Mouse (Mus musculus) layer of hippocampus, adult 9-10 months (tissue): ENCODE results near the gene Arhgef16.

Experiments used
- DNase-seq: peaks from one replicate; pipeline ENCODE4 v3.0.0; 2022; ENCODE audit warnings: low spot score

Arhgef16 gene

DNA sequence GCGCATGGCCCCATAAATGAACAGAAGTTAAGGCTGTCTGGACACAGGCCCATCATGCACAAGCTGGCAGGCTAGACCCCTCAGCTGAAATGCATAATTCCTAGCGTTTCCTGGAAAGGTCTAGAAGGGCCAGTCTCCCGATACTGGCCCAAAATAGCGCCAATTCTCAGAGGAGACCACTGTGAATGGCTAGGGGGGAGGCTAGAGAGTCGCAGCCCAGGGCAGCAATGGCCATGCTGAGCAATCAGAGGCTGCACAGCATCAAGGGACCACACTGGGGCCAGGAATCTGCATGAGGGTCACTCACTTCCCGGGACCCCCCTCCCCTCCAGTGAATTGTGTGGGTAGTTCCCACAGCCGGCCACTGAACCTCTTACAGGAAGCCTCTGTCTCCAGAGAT is 17.8 kb downstream of the Arhgef16 start:
- DNase-seq: no peak

DNA sequence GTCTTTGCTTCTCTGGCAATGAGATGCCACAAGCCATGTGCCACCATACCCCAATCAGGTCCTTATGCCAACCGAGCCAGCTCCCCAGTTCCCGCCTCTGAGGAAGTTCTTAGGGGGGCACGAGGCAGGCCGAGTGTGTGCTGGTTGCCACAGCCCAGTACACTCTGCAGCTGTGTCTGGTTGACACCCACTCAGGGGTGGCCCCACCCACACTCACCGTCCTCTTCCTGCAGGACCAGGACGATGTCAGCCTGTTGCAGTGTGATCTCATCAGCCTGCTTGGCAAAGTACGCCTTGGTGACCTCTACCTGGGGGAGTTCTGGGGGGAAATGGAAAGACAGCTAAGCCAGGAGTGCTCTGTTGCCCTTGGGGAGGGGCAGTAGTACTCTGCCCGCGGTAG is 22.0 kb downstream of the Arhgef16 start:
- no peak for DNase-seq

DNA sequence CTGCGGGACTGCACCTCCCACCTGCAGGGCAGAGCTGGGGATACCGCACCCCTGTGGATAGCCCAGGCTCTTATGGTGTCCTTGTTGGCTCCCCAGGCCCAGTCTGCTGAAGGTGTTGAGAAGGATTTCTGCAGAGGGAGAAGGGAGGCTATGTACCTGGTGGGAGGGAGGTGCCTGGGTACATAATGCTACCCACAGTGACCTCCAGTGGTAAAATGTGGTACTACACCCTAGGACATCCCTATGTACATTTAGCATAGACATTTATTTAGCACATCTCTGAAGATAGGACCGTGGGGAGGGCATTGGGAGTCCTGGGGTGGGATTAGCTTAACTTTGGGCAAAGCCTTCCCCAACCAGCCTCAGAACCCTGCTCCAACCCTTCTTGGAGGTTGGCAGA is 28.5 kb downstream of the Arhgef16 start:
- peak; percentile 47 for DNase-seq

DNA sequence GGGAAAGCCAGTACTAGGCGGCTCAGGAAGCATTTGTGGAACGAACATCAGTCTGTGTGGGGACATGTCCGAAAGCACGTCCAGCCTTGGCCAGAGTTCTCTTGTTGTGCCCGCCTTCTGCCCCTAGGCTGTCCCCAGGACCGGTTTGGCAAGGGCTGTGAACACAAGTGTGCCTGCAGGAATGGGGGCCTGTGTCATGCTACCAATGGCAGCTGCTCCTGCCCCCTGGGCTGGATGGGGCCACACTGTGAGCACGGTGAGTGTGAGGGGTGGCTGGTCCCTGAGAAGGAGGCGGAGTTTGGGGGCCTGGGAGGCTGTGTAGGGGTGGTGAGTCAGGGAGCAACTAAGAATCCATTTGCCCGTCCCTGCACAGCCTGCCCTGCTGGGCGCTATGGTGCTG is 32.0 kb downstream of the Arhgef16 start:
- DNase-seq: no peak

DNA sequence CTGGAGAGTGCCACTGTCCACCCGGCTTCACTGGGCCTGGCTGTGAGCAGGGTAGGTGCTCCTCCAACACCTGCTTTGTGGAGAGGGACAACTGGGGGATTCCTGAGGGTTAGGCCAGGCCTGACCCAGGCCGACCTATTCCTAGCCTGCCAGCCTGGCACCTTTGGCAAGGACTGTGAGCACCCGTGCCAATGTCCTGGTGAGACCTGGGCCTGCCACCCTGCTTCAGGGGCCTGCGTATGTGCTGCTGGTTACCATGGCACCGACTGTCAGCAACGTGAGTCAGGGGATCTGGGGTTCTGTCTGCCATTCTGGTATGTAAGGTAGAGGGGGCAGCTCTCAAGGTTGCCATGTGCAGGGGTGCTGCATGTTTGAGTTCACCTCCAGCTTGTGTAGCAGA is 34.0 kb downstream of the Arhgef16 start:
- no peak for DNase-seq

DNA sequence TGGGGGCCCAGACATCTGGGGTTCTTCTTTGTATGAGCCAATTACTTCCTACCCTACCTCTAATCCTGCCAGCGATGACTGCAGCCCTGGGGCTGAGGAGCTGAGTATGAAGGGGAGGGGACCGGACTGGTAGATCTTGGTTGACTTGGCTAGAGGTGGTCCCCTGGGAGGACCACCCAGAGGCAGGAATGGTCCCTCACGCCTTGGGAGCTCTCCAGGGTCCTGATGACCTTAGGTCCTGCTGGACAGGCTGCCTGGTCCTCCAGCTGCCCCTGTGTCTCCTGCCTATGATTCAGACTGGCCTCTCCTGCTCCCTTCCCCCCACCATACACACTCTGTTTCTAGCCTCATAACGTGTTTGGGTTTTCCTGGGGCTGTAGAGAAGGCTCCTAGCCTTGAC is 39.4 kb downstream of the Arhgef16 start:
- DNase-seq: no peak

DNA sequence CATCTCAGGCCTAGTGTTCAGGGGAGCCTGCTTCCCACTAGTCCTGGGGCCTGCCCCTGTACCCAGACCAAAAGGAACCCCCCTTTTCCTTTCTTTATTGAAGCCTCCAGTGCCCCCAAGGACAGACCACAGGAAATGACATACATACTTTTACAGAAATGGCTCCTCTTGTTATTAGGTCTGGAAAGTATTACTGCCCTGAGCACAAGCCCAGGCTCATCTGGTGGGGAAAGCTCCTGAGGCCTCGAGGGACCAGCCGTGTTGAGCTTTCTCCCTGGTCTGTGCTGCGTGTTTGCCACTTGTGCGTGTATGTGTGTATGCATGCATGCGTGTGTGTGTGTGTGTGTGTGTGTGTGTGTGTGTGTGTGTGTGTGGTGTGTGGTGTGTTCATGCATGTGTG is 40.7 kb downstream of the Arhgef16 start:
- DNase-seq: no peak

DNA sequence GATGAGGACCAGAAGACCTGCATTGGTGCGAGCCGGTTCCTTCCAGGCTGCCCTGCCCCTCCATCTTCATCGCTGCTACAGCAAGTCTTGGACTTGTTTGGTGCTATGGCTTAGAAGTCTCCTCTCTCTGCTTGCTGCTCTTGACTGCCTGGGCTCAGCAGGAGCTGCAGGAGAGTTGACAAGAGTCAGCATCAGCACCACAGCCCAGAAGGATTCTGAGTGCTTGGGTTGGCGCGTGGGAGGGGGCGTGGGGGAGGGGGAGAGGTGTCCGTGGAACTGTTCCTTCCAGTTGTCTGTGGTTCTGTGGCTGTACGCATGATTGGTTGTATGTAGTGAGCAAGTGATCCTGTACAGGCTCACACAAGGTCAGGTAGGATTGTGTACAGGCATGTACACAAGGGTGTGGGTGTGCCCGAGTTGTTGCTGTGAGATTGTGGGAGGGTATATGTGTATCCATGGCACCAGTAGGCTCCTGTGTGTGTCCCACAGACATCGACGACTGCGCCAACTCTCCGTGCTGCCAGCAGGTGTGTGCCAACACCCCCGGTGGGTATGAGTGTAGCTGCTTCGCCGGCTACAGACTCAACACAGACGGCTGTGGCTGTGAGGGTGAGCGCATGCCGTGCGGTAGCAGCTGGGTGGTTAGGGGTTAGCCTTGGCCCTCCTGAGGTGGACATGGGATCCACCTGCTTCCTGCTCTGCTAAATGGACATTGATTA is 48.8 kb downstream of the Arhgef16 start:
- DNase-seq: peak; percentile 25

DNA sequence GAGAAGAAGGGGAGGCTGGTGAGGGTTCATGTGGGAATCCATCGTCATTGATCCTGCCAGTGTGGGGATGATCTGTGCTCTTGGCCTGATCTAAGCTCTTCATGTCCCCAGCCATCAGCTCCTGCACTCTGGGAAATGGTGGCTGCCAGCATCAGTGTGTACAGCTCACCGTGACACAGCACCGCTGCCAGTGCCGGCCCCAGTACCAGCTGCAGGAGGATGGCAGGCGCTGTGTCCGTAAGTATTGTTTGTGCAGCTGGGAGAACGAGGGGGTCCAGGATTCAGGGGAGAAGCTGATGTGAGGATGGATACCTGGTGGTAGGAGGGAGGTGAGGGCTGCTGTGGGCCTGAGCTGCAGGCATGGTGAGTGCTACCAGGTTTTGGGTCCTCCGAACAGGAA is 52.2 kb downstream of the Arhgef16 start:
- DNase-seq: no peak

DNA sequence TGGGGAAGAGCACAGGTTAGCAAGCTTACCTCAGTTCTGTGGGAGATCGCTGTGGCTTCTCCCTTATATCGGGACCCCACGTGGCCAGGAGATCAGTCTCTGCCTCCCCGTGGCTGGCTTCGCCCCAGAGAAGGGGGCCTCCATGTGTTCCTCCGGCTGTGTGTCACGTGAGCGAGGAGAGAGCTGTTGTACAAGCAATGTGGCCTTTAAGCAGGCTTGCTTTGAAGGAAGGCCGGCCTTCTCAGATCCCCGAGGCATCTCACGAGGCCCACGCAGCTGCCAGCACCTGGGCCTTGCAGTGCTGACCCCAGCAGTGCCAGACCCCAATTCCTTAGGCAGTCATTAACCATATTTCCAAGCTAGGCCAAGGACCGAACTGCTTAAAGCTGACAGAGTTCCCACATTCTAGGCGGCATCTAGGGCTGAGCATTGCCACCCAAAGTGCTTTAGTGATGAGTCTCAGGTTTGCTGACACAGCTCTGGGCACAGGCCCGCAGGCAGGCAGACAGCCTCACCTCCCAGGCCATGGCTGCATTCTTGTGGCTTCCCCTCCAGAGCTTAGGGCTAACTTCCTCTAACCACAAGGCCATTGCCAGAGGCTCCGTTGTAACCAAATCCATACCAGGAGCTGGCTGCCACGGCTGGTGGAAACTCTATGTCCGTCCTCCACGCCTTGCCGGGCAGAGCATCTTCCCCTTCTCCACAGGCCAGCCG is 53.2 kb downstream of the Arhgef16 start:
- no peak for DNase-seq

DNA sequence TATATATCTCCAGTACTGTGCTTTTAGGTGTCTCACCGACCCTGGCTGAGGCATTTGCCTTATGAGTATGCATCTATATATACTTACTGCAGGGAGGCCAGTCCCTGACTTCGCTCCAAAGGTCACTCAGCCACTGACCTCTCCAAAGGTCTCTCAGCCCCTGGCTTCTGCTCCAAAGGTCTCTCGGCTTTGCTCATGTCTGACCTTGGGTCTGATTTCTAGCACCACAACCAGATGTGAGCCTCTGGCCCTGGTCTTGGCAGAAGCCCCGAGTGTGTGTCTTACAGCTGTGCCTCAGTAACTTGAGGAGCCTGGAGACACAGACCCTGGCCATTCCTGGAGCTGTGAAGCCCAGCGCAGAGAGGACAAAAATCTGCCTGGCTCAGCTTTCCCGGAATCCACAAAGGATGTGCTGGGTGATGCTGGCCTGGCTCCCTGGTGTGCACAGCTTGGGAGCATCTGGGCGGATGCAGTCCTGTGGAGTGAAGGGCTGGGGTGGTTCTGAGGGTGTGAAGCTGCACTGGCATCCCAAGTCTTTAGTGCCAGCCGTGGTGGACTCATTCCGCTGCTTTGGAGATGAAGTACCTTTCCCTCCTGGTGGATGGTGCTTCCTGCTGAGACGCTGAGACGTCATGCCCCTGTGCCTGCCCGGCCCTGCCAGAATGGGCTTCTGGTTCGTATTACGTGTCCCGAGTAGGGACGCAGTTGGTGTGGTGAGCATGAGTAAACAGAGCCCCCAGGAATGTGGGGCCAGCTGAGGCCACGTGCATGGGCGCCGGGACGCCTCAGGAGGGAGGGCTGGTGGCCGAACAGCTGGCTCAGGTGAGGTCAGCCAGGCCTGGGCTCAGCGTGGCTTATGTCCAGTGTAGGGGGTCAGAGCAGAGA is 54.0 kb downstream of the Arhgef16 start:
- DNase-seq: no peak

DNA sequence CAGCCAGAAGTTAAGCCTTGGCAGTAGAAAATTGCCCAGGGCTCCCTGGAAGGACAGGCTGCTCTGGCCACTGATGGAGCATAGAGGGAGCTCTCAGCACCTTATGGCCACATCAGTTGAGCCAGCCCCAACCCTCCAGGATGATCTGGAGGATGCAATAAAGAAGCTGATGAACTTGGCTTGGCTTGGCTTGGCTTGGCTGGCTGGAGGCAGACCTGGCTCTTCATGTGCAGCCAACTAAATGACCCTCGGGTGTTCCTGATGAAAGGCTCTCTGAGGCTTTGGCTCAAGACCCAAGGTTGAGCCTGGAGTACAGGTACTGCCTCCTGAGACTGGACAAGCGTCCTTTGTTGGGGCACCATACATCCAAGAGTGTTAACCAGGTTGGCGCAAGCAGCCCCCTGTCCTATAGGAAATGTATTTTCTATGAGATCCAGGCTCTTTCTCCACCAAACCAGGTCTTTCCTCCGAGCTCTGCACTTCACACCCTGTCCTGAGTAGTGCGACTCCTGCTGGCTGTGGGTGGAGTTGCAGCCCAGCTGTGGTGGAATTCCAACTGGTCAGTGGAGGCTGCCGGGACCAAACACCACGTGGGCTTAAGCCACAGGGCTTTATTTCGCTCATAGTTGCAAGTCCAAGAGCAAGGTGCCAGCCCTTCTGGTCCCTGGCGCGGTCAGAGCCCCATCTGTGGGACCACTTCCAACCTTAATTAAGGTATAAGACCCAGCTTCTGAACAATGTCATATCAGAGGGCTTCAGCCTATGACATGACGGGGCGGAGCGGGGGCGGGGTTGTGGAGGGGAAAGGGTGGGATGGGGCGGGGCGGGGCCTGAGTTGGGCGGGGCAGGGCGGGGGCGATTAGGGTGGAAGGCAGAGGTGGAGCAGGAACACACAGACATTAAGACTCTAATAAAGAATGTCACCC is 55.1 kb downstream of the Arhgef16 start:
- DNase-seq: no peak

DNA sequence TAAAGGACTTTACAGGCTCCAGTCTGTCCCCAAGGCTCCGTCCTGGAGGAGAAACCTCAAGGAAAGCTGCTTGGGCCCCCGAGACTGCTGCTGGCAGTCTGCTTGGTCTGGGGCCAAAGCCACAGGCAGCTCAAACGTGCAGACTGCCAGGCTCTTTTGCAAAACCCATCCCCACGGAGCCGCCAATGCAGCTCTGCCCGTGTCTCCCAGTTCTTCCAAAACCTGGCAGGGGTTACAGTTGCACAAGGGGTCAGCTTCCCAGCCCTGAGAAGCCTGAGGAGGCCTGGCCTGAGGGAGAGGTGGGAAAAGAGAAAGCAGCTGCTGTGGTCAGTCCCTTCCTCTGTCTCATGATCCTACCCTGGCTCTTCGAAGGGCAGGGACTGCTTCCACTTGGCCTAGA is 56.1 kb downstream of the Arhgef16 start:
- DNase-seq: no peak

DNA sequence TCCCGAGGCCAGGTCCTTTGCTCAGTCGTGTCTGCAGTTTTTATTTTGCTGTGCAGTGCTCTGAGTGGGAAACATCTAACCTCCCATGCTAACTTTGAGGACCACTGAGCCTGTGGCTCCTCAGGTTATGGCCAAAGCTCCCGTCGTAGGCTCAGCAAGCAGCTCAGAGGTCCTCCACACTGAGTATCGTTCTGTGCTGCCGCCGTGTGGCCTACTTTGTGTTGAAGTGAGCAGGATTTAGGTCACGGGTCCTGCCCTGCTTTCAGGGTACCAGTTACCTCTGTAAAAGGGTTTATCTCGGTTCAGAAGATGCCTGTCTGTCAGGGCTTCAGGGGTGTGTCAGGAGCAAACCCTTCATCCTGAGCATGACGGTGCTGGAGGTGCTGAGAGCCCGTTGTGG is 60.9 kb downstream of the Arhgef16 start:
- no peak for DNase-seq

DNA sequence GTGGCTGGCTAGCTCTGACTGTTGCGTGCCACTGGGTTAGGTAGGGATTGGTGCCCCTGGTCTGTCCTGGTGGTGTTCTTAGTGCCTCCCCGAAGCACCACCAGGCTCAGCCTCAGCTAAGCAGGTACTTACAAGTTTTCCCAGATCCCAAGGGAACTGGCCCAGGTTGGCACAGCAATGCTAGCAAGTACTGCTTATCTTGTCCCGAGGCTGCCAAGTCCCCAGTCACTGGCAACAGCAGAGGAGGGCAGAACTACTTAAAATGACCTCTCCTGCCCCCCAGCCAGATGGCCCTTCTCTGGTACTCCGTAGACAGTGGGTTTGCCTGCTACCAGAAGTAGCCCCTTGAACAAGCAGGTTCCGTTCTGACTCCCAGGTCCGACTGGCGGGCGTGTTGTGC is 62.3 kb downstream of the Arhgef16 start:
- no peak for DNase-seq

DNA sequence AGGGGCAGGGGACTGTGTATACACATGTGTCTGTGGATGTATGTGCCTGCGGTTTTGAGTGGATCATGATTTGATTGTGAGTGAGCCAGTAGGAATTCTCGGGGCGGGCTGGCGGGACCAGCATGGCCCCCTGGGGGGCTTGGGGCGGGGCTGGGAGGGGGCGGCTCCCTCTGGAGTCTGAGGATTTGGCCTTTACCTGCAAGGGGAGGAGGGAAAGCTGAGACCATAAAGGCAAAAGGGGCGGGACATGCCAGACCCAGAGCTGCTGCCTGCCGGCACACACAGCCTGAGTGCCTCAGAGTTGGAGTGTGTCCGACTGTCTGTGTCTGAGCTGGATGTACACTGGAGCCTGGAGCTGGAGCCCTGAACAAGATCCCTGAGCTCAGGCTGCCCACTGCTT is 64.2 kb downstream of the Arhgef16 start:
- DNase-seq: no peak

DNA sequence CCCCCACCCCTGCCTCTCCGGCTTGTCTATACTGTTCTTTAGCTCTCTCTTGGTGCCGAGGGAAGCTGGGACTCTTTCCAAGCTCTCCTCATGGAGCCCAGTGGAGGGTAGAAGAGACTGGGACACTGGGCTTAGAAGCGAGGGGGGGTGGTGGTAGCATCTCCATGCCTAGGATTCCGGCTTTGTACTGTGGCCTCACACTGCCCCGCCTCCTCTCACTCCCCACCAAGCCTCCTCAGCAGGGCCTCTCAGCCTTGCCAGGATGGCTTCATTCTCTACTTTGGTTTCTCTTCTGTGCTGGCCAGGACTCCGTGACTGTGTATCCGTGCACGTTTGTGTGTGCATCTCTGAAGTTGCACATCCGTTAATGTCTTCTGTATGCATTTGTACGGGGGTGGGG is 64.6 kb downstream of the Arhgef16 start:
- no peak for DNase-seq

DNA sequence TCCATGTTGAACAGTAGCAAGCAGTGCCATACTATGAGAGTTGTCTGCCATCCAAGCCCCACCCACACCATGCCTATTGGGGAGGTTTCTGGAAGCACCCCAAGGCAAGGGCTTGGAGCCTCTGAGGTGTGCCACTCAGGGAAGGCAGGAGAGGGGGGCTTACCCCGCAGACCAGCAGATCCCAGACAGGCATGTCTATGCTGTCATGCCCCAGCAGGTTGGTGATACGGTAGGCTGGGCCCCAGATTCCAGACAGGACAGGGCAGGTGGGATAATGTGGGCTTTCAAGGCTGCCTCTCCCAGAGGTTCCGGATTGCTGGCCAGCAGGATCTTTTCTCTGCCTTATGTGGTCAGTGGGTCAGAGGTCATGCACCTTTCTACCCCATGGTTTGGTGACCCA is 65.5 kb downstream of the Arhgef16 start:
- no peak for DNase-seq

DNA sequence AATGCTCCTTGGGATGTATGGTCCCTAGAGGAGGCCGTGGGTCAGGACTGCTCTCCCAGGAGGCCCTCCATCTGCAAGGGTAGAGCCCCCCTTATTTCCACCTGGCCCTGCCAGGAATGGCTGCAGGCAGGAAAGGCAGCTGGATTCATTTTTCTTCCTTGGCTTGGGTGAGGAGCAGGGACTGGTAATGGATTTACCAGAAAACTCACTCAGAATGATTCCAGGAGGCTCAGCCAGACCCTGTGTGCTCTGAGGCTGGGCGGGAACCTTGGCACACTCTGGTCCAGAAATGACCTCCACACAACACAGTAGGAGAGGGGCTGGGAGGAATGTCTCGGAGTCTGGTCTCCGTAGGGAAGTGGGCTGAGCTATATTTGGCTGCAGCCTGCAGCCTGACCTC is 69.2 kb downstream of the Arhgef16 start:
- no peak for DNase-seq

DNA sequence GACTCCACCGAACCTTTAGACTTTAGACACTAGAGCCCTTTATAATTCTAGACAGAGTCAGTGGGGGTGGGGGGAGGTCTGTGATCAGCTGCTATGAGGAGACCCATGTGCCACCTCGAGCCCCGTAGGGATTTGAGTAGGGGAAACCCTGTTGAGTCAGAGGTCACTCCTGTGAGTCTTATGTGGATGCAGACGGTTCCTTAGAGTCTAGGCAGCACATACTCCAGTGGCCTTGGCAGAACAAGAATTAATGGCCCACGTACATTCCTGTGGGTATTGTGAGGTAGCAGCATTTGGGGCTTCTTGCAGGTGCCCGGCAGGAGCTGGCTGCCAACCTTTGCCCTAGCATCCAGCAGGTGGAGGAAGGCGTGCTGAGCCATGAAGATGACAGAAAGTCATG is 70.1 kb downstream of the Arhgef16 start:
- no peak for DNase-seq

DNA sequence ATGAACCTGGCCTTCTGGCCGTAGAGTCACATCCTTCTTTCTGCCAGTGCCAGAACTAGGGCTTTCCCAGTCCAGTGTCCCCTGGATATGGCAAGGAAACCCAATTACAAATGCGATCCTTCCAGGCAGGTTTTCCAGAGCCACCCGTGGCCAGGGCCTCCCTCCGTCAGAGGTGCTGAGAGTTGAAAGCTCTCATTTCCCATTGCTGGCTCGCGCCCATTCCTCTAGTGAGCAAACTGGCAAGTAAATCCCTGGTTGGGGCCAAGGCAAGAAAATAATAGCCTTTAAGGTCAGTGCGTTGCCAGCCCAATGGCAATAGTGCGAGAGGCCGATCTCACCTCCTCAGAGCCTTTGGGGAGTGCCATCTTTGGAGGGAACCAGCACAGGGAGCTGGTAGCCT is 71.9 kb downstream of the Arhgef16 start:
- DNase-seq: no peak
